Mouse (Mus musculus) gastrocnemius, adult 18-20 months (tissue): ENCODE measurements at regions not wholly inside any gene's neighbourhood (a gene's known extent, or its start where the extent isn't known, plus 50 kb on each side); places are given as distances from the start of the nearest gene placed in this dataset.
"Not testable (repeated sequence)": the region's sequence is repeated elsewhere in the genome, so short reads cannot be mapped to it uniquely, and the experiment has no call there.

Source experiments
- DNase-seq: peaks from one replicate; pipeline ENCODE4 v3.0.0; 2021; ENCODE audit warnings: low spot score

DNA sequence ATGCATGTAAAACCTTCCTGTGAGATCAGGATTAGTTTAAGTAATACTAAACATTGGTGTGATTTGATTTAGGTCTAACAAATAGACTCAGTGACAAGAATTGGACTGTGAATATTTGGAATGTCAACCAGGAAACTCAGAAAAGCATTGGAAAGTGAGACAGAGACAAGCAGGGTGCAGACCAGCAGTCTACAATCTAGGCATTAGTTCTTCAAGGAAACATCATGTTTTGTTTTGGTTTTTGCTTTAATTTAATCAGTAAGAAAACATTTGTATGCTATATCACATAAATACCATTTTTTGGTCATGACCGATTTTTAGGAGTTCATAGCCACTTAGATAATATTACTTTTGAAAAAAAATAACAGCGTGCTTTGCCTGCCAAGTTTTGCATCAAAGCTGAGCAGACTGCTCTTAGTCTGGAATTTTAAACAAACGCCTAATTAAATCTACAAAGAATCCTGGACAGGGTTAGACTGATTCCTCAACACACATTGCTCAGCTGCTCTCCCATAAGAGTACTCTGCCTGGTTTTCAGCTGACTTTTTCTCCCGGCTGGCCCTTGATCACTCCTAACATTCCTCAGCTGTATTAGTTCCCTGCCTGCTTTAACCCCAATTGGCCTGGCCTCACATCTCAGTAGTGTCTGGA lies 396.5 kb upstream of the Kcnh7 start:
- DNase-seq, result no peak

DNA sequence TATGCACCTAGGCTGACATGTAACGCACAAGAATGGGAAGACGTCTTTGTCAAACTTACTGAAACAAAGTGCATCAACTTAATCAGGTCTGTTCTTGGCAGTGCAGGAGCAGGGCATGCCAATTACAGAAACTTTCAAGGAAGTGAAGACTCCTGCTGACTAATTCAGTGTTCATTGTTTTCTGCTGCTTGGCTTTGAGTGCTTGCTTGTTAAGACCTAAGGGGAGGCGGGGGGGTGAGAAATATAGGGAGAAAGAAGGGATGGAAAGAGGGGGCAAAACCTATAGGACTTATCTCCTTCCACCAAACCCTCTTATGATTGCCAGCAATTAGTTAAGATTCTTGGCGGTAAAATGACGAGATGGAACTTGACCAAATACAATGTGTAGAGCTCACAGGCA lies 391.1 kb upstream of the Kcnh7 start:
- DNase-seq, result no peak

DNA sequence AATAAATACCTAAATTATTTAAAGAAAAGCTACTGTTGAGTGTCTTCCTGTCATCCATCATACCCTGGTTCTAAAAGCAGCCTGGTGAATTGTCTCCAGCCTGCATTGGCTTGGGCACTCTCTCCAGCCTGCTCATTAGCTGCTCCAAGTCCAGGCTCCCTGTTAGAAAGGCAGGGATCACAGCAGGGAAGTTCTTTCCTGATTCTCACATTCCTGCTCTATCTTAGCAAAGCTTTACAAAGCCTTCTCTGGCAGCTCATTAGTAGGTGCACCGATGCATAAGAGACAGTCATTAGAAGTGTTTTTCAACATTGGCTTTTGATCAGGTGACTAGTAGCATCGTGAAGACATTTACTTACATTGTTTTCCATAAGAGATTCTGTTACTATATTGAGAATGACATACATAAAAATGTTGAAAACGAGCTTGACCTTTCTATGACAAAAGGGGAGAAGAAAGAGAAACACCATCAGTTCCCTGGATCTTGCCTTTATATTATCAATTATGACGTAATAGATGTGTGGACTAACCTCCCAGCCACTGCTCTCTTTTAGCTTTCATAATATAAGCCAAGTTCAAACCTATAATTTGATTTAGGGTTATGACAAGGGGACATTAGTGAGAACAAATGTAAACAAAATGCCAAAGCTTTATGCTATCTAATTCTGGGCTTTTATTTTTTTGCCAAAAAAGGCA lies 390.1 kb upstream of the Kcnh7 start:
- DNase-seq, result no peak

DNA sequence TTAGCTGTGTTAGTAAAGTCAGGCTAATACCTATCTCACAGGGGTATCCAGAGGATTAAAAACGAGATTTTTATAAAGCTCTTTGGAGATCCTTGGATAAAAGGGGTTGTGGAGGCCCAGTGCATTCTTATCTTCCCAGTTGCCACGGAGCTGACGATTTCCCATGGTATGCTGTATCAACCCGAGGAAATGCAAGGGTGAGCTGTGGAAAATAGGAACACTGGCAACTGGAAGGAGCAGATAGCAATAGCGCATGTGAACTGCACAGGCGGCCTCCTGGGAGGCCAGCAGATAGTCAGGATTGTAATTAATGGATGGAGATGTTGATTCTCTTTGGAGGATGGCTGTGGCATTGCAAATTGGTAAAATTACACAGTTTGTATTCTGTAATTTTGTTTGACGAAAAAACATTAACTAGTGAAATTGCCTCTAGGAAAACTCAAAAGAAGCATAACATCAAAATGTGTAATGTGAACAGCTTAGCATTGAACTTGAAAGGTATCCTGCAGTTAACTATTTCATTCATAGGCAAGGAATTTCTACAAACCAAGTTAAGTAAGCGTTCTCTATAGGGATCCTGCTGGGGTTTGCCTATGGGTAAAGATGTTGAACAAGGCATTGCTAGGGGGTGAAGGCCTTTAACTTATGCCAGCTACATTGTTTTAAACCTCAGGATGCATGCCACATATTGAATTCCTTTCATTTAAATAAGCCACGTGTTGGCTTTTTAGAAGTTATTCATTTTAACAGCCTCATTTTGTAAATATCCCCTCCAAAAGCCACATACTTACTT lies 389.1 kb upstream of the Kcnh7 start:
- no peak for DNase-seq

DNA sequence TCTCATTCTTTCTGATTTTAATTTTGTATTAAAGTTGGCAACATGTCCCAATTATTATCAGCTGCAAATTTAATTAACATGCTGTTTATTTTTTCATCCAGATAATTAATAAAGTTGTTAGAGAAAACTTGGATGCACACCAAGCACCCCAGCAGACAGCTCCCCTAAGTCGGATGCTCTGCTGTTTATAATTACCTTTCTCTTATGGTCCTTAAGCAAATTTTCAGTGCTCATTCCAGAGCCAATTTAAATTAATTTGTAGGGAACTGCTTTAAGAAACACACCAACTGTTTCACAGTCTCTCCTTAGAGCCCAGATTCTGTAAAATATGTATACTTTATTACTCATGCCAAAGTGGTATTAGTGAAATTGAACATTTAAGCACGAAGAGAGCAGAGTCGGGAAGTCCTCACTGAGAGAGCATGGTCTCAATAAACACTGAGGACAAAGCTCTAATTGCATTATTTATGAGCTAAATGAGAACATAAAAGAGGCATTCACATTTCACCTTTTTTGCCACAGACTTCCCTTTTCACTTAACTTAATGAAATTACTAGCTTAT lies 372.9 kb upstream of the Kcnh7 start:
- DNase-seq, result no peak

DNA sequence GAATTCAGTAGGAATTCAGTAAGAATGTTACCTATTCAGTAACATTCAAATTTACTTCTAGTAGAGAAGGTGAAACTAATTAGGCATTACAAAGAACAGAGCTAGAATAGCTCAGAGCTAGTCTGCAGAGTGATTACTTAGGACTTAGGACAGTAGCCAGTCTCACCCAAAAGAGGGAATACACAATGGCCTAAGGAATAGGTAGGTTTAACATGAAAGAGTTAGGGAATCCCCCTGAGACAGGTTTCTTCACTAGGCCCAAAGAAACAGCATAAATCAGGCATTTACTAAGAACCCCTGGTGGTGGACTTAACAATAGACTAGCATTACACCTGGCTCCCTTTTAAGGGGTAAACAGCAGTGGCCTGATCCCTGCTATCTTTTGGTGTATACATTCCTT lies 357.7 kb upstream of the Kcnh7 start:
- DNase-seq, result not testable (repeated sequence)

DNA sequence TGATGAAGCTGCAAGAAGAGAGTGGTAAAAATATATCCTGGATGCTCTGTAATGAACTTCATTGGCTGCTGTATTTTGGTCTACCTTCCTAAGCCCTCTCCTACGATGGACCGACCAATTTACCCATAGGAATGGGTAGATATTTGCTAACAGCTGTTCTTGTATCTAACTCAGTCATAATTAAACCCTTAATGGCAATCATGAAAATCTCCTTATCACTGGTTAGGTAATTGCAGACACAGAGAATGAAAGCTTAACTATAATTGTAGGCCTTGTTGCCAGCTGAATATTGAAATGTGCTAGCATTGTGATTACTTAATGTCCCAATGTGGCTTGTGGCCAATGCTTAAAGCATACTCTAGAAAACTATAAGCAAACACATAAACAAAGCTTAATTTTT lies 334.4 kb upstream of the Kcnh7 start:
- no peak for DNase-seq

DNA sequence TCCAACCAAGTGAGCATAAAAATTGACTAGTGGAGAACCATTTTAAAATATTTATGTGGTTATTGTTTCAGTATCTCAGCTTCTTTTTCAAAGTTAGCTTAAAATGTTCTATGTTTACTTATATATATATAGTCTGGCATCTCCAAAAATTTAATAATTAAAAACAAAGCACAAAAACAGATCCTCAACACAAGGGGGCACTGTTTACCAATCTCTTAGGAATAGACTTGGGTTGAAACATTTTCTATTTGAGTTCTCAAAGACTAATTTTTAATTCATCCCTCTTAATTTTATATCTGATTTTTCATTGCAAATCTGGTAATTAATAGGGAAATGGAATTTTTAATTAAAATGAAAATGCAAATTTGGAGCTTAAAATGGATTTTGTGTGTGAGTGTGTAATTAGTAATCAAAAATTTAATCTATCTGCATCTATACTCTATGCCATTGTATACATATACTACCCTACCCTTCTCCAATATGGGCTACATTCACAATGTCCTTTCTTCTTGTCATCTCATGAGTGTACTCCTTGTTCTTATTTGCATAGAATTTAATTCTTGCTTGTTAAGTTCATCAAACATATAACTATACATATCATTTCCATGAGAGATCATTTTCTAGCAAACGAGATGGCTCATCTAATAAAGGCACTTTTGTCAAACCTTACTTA lies 329.6 kb upstream of the Kcnh7 start:
- no peak for DNase-seq

DNA sequence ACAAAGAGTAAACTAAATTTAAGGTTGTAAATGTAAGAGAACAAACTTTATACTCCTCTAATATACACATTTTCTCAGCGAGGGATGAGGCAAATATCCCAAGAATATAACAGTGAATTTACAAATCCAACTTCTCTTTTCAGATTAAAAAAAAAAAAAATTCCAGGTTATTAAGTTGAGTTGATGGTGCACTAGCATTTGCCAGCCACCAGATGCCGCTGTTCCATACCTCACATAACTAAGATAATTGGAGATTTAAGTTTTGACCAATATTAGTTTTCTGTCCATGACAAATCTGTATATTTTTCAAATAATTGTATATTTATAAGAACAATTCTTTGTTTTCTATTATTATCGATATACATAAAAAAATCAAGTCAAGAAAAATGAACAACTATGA lies 319.9 kb upstream of the Kcnh7 start:
- no peak for DNase-seq

DNA sequence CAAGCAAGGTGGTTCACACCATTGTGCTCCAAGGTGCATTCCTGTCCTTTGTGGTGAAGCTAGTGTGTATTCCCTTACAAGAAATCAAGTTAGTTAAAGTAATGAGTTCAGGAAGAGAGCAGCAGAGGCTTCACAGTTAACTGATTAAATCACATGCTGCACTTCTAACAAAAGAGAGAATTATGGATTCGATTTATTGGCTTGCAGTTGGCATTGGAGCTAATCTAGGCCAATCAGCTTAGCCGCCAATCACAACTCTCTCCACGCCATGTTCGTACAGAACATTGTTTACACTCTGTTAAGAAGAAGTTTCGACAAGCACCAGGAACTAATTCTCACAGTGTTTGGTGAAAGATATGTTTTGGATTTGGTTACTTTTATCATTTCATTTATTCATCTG lies 292.3 kb upstream of the Kcnh7 start:
- no peak for DNase-seq

DNA sequence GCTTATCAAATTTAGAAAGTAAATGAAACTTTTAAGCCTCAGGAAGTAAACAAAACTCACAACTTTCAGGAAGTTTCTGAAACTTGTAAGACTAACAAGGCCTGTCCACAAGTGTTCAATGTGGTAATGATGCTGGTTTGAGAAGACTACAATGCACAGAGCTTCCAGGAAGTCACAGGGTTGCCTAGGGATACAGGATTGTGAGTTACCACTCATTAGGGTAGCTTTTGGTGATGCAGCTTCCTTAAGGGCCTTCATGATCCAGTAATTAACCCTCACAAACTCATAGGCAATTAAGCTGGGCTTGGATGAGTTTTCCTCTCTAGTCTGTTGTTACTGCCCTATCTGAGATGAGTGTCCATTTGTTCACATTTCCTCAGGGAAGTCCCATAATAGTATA lies 291.2 kb upstream of the Kcnh7 start:
- DNase-seq, result no peak

DNA sequence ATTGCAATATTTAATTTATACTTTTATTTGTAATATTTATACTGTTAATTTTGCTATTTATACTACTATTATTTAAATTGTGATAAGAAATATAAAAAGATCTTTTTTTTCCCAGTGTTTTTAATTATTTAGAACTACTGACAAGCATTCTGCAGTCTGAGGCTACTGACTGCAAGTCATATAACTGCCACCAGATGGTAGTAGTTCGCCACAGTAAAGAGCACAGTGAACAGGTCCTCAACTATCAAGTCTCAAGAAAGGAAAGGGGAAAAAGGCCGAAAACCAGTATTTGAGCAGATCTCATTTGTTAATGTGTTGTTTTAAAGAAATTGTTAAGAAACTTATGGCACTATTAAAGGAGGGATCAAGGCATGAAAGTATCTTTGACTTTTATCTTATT lies 289.6 kb upstream of the Kcnh7 start:
- DNase-seq, result peak; percentile 6

DNA sequence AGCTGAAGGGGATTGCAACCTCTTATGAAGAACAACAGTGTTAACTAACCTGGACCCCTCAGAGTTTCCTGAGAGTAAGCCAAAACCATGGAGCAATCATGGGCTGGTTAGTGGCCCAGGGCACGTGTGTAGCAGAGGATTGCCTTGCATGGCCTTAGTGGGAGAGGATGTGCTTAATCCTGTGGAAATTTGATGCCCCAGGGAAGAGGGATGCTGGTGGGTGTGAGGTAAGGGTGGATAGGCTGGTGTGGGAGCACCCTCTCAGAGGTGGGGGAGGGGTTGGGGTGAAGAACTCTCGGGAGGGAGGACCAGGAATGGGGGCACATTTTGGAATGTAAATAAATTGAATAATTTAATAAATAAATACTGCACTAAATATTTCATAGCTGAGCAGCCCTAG lies 288.2 kb upstream of the Kcnh7 start:
- no peak for DNase-seq

DNA sequence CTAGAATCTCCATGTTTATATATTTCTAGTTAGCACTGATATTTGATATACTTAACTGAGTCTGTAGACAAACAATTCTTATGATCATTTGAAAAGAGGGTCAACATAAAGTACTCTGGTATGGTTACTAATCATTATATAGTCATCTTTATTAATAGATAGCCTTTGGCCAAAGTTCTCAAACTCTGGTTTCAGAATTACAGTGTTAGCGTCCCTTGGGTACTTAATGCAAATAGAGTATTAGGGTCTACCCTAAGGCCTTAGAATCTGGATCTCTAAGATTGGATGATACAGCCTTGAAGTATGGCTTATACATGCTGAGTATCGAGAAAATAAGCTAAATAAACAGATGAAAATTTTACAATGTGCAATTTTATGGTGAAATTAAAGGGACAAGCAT lies 275.0 kb upstream of the Kcnh7 start:
- DNase-seq, result no peak

DNA sequence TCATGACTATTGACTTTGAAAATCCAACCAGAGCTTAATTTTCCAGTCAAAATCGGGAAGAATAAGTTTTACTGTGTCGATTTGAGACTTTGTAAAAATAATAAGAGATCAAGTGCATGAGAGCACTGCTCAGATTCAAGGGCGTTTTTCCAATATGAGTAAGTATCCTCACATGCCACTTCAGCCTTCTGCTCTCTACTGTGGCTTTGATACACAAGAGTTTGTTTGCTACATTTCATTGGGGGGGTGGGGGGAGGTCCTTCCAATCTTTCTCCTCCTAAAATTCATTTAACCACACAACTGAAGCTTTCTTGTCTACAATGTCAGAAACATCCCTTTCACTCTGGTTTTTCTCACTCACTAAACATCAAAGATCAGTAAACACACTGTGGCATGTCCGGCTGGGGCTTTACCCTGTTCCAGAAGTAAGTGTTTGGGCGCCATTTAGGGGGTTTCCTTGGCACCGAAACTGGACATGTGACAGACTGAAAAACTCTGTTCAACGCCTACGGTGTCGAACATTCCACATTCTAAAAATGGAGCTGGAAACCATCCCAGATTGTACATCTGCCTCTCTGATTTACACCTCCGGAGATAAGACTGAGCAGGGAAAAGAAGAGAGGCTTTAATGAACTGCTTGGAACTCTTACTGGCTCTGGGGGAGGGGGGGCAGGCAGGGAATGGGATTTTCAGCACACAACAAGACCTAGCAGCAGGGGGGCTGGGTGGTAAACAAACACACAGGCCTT lies 270.4 kb upstream of the Kcnh7 start:
- no peak for DNase-seq

DNA sequence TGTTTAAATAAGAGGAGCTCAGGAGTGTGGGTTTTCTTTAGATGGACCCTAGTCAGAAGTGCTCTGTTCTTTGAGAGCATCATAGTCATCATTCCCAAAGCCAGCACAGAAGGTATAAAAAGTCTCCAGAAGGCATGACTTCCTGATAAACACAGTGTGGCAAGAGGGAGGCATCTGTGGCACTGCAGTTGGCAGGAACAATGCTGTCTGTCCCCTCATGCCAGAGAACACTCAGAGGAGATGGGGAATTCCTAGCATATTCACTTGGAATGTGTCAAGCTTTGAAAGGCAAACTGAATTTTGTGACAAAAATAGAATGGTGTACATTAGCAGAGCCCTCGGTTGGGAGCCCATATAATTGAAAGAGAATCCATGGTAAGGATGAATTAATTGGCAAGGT lies 268.8 kb upstream of the Kcnh7 start:
- DNase-seq, result no peak

DNA sequence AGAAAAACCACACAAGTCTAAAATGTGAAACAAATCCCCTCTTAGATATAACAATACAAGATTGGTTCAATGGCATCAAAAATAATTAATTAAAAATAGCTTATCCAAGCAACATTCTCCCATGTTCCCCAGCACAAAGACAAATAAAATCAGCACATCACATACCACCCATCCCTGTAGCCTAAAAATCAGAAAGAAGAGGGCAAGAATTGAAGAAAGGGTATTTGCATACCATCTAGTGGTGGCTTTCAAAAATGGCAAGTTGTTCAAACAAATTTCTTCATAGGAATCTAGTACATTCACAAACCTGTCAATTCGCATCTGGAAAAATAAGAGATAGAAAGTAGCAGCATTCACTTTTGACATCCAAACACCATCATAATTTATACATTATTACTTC lies 268.1 kb upstream of the Kcnh7 start:
- DNase-seq, result no peak

DNA sequence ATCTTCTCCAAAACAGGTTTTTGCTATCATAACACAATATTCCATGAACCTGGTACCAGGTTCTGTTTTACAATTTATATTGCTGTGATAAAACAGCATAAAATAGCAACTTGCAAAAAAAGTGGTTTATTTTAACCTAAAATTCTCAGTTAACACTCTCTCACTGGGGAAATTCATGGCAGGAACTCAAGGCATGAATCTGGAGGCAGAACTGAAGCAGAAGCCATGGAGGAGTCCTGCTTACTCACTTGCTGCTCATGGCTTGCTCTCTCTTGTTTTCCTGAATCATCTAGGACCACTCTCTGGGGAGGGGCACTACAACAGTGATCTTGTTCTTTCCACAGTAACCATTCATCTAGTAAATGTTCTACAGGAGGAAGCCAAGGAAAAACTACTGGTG lies 250.2 kb upstream of the Kcnh7 start:
- DNase-seq, result no peak

DNA sequence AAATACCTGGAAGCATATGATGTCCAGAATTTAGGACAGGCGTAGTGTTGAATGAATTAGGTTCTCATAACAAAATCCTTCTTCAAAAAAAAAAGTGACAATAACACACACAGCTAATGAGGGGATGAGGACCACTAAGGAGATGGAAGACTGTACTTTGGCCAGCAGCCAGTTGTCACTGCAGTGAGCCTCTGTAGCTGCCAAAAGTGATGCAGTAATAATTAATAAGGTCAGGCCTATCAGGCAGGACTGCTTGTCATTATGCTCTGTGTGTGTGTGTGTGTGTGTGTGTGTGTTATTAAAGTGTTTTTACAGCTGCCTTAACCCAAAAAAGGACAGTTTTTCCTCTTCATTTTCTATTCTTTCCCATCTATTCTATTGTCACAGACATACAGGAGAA lies 221.3 kb upstream of the Kcnh7 start:
- DNase-seq, result no peak
